Mouse (Mus musculus) central nervous system, embryonic 11.5 days (tissue): ENCODE measurements around the gene Gm14288. TPM values are rescaled to one million over a fixed set of nuclear protein-coding genes. Genes with fewer than 3 reads are reported as not detected.

Source experiments
- polyA plus RNA-seq: library from polyadenylated mRNA; depleted of rRNA; stranded (reverse); fragments of >200 nt; gene quantifications from 2 replicates; pipeline ENCODE4 v1.2.3, GENCODE M21; 2012; rRNA removed

Gene Gm14288
- 2.4 and 5.6 TPM in 2 replicates for polyA plus RNA-seq

DNA sequence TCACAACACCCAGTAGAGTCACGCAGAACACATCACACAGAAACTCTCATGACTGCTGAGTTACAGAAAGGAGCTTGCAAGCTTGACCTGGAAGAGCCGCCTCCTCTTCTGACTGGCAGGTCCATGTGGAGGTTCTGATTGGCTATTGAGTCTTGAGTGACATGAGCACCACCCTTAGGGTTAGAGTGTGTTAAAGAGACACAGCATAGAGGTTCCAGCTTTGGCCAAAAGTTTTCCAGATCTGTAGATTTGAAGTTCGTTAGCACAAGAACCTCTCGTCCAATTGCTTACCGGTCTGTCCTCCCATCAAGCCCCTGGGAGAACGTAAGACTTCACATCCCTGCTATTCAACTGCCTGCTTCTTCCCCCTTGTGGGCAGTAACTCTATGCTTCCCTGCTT is at the start of gene Gm14288:
Gene Gm14288 (minus strand): TSS at position 101 of the 400 bp plus-strand sequence.

DNA sequence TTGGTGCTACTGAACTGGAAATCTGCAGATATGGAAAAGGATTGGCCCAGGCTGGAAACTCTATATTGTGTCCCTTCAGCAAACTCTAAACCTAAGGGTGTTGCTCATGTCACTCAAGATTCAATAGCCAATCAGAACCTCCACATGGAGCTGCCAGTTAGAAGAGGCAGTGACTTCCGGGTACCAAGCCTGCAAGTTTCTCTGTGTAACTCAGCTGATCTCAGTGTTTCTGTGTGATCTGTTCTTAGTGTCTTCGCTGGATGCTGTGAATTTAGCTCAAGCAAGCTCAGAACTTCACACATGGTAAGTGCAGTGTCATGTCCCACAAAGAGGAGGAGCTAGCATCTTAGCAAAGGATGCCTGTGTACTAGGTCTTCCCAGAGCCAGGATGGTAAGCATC is 59.7 kb downstream of the Gm14288 start, which contains the start of gene Gm2007:
Gene Gm2007 (plus strand): TSS at position 301 of the 400 bp plus-strand sequence.

Other genes with a start within 250 kb of the Gm14288 start
- not detected in 2 replicates for gene Gm11007, start 157.1 kb downstream of the Gm14288 start, polyA plus RNA-seq
- not detected in 2 replicates for gene Zfp969, start 97.4 kb downstream of the Gm14288 start, polyA plus RNA-seq
- gene Gm2007, start 59.6 kb downstream of the Gm14288 start, polyA plus RNA-seq: not detected in 2 replicates
- gene Gm6710, start 68.1 kb upstream of the Gm14288 start, polyA plus RNA-seq: 2.4 and 7.5 TPM in 2 replicates
- gene Zfp966, start 130.0 kb upstream of the Gm14288 start, polyA plus RNA-seq: 3.0 and 8.6 TPM in 2 replicates
- gene Gm2026, start 164.2 kb upstream of the Gm14288 start, polyA plus RNA-seq: 3.1 and 9.9 TPM in 2 replicates